Mouse (Mus musculus) lung, adult 2 months (tissue): ENCODE data around the gene Foxp1.

Experiments
- CTCF ChIP-seq: fragments of 200-500 bp; IDR thresholded peaks from 2 replicates; pipeline ENCODE4 v1.5.1; 2011; ENCODE audit warnings: mild to moderate bottlenecking, low read length, control low read depth; ENCODE audit not compliant: insufficient read depth
- POLR2A ChIP-seq: fragments of 200-500 bp; IDR thresholded peaks from 2 replicates; pipeline ENCODE4 v1.6.1; 2011; ENCODE audit warnings: low read depth, mild to moderate bottlenecking, control low read depth, low read length, borderline replicate concordance; ENCODE audit errors: extremely low read depth

DNA sequence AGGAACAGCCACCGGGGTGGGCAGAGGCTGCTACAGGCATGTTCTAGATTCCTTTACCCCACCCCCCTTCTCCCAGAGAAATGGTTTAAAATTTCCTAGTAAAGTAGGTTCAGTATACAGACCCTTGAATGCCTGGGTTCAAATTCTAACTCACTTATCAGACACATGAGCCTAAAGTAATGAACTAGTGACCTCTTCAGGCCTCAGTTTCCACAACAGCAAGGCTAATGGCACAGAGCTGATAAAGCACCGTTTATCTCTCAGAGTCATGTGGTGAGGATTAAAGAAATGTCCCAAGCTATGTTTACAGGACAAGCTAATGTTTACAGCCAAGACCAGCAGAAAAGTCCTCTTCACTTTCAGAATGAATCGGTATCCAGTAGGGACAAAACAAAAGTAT is 29.6 kb downstream of the Foxp1 start:
- no peak for TF ChIP-seq CTCF
- TF ChIP-seq POLR2A, result no peak
